Mouse (Mus musculus) myocyte (in vitro differentiated cells): ENCODE results near the gene BC052040.

Experiments used
- MAX ChIP-seq: IDR thresholded peaks from one replicate; pipeline ENCODE4 v1.6.1; 2011; ENCODE audit warnings: low read depth, mild to moderate bottlenecking, control low read depth
- POLR2A ChIP-seq: IDR thresholded peaks from one replicate; pipeline ENCODE4 v1.6.1; 2011; ENCODE audit warnings: low read depth, mild to moderate bottlenecking, control low read depth, moderate library complexity; ENCODE audit not compliant: insufficient read length
- TCF12 ChIP-seq: IDR thresholded peaks from one replicate; pipeline ENCODE4 v1.6.1; 2011; ENCODE audit warnings: mild to moderate bottlenecking, control low read depth; ENCODE audit not compliant: poor library complexity, insufficient read depth, severe bottlenecking

DNA sequence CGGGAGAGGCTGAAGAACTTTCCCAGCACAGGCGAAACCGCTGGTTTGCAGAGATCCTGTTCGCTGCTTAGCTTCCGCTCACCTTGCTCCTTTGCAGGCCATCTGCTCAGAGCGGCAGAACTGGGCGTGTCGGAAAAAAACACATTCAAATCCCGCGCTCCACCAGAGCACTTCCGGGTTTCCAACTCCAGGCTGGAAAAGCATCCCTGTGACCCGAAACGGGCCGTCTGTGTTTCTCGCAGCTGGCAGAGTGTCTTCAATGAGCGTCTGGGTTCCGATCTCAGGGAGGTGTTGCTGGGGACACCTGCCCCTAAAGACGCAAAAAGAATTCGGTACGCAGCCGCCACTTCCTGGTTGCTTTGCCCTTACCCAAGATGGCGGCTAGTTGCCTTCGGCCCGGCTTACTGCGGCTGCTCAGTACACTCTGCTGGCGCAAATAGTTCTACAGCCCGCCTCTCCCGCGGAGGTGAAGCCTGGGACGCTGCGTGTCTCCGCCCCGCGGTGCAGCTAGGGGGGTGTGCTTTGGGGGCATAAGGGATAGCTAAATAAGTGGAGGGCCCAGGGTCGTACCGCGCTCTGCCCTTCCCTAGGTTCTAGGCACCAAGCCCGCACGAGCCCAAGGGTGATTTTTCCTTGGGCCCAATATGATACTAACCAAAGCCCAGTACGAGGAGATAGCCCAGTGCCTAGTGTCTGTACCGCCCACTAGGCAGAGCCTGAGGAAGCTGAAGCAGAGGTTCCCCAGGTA is at the start of gene BC052040:
- TF ChIP-seq POLR2A (peak; percentile 63), TCF12 (no peak), MAX (no peak)
